Mouse (Mus musculus) cerebellum, adult 8-10 months (tissue): ENCODE results near the gene Gm10184.
"Not testable (repeated sequence)": the region's sequence is repeated elsewhere in the genome, so short reads cannot be mapped to it uniquely, and the experiment has no call there.

ENCODE experiments used
- DNase-seq: peaks from one replicate; pipeline ENCODE4 v3.0.0; 2022

The Gm10184 gene

DNA sequence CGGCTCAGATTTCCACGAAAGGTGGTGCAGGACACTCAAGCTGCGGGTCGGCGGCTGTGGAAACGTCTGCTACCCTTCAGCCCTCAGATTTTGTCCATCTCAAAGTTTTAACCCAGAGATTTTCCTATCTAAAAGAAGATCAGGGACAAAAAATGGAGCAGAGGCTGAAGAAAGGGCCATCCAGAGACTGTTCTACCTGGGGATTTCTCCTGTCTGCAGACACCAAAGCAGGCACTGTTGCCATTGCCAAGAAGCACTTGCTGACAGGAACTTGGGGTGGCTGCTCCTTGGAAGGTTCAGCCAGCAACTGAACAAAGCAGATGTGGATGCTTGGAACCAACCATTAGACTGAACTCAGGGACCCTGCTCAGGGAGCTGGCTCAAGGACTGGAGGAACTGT is at the start of gene Gm10184:
Gene Gm10184, minus strand, starts transcription at position 101 of the 400 bp plus-strand sequence.
- no peak for DNase-seq

- DNase-seq: no peak
Measured at GRCm38 (mm10) chr17:89933950-89934349, 23.7 kb upstream of the Gm10184 start.

- no peak for DNase-seq
Measured at GRCm38 (mm10) chr17:89907686-89908085, 2.6 kb downstream of the Gm10184 start.

DNA sequence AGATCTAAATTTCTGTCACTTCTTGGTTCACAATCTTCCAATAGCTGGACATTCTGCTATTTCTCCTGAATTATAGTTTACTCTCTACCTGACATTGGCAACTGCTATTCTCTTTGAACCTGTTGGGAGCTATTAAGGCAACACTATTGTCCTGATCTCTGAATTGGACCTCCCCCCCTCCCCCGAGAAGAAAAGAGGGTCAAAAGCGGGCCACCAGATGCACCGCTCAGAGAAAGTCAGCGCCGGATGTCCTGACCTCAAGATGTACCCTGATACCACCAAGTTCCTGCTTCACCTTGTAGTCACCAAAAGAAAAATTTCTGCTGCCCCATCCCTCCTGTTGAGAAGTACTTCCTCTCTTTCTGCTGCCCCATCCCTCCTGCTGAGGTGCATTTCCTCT is 5.5 kb downstream of the Gm10184 start:
- not testable (repeated sequence) for DNase-seq

- no peak for DNase-seq
Measured at GRCm38 (mm10) chr17:89902767-89903166, 7.5 kb downstream of the Gm10184 start.

DNA sequence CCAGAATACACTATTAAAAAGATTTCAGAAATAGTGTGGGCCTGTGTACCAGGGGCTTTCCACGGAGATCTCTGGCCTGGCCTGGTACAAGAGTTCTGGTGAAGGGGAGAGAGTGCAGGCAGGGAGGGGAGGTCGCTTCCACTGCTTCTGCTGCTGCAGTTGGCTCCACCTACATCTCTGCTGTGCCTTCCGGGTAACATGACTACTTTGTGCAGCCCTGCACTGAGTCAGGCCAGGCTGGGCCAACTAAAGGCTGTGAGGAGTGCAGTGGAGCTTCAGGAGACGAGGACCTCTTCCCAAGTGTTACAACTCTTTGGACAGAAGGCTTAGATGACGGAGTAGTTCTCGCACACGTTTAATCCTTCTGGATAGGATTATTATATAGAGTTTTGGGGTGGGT is 9.6 kb downstream of the Gm10184 start:
- no peak for DNase-seq

- DNase-seq: no peak
Measured at GRCm38 (mm10) chr17:89899813-89900212, 10.4 kb downstream of the Gm10184 start.

- DNase-seq: no peak
Measured at GRCm38 (mm10) chr17:89864996-89865395, 45.3 kb downstream of the Gm10184 start.
